Mouse (Mus musculus) spleen, adult 2 months (tissue): ENCODE data around the gene C1ql1.
"Not testable (repeated sequence)": the region's sequence is repeated elsewhere in the genome, so short reads cannot be mapped to it uniquely, and the experiment has no call there.

ENCODE experiments used
- CTCF ChIP-seq: fragments of 200-500 bp; IDR thresholded peaks from 2 replicates; pipeline ENCODE4 v1.5.1; 2011; ENCODE audit warnings: mild to moderate bottlenecking, inconsistent platforms; ENCODE audit not compliant: insufficient read depth, insufficient read length, insufficient replicate concordance; ENCODE audit errors: extremely low read depth
- POLR2A ChIP-seq: fragments of 200-500 bp; IDR thresholded peaks from 2 replicates; pipeline ENCODE4 v1.6.1; 2011; ENCODE audit warnings: low read depth, low read length, inconsistent platforms

GRCm38 (mm10) chr11:102975966-102976365, 29.5 kb upstream of the C1ql1 start:
- not testable (repeated sequence) for TF ChIP-seq POLR2A, CTCF
